Mouse (Mus musculus) bone marrow, adult 2 months (tissue): ENCODE measurements around the gene Foxo6. TPM values are rescaled to one million over a fixed set of nuclear protein-coding genes. Genes with fewer than 3 reads are reported as not detected.

Source experiments
- H3K27ac ChIP-seq: fragments of 200-500 bp; 2 replicates; pipeline ENCODE4 v1.5.1; 2012; ENCODE audit warnings: low read depth, mild to moderate bottlenecking, control low read depth, inconsistent platforms, low read length; ENCODE audit not compliant: control insufficient read depth, poor library complexity, insufficient read depth
- H3K4me1 ChIP-seq: fragments of 200-500 bp; 2 replicates; pipeline ENCODE4 v1.6.1; 2011; ENCODE audit warnings: low read length; ENCODE audit not compliant: control insufficient read depth, insufficient read depth
- H3K4me3 ChIP-seq: fragments of 200-500 bp; replicated peaks from 2 replicates; pipeline ENCODE3; 2011; ENCODE audit warnings: mild to moderate bottlenecking, low read depth, low read length, control low read depth; ENCODE audit not compliant: control insufficient read depth
- CTCF ChIP-seq: fragments of 200-500 bp; IDR thresholded peaks from 2 replicates; pipeline ENCODE4 v1.5.1; 2011; ENCODE audit warnings: low read length, control low read depth; ENCODE audit not compliant: control insufficient read depth, insufficient read depth
- POLR2A ChIP-seq: fragments of 200-500 bp; IDR thresholded peaks from 2 replicates; pipeline ENCODE4 v1.6.1; 2011; ENCODE audit warnings: low read depth, mild to moderate bottlenecking, control low read depth, low read length, borderline replicate concordance; ENCODE audit not compliant: control insufficient read depth
- WGBS: fragments of 180-500 bp; shearing (Covaris S2); methylation state at CpG from one replicate; pipeline ENCODE4 v1.1.7; 2018; 5-methylcytosine and 5-hydroxymethylcytosine counted together
- polyA plus RNA-seq: library from polyadenylated mRNA; stranded (reverse); fragments of >200 nt; gene quantifications from 2 replicates; pipeline ENCODE4 v1.2.4, GENCODE M21; 2011; ENCODE audit warnings: low replicate concordance; ENCODE audit not compliant: missing spikeins, insufficient read depth, insufficient read length

Gene Foxo6
- polyA plus RNA-seq, 1 experiment: not detected

- TF ChIP-seq POLR2A: no peak
- TF ChIP-seq CTCF: no peak
- H3K4me3 ChIP-seq: no peak overlapping the region
- 1% methylated on average over 47 of the region's 47 CpGs for WGBS
- no peaks in the 10 kb centered on the region for H3K4me1 ChIP-seq
- H3K27ac ChIP-seq: no peak overlapping the region; the same call in 1 of the 2 replicates
These were observed 4.5 kb downstream of the Foxo6 start for GRCm38 (mm10) chr4:120282568-120283091.

DNA sequence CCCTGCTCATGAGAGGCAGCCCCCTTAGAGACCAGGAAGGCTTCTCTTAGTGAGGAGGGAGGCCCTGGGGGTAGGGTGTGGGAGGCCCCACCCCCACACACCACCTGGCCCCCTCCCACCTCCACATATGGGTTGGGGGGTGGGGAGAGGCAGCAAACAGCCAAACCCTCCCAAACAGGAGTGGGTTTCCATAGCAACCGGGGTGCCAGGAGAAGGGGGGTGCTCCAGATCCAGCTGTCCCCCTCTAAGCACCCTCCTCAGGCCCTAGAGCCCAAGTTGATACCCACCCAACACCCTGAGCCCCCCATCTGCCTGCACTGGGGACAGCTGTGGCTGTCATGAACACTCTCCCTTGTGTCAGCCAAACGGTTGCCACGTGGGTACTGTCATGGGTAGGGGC, 6.1 kb downstream of the Foxo6 start:
- WGBS: 75% methylated on average over 3 of the region's 3 CpGs
- Histone ChIP-seq H3K27ac (no peak overlapping the region), H3K4me1 (no peaks in the 10 kb centered on the region), H3K4me3 (no peak overlapping the region)
- TF ChIP-seq POLR2A: no peak
- TF ChIP-seq CTCF: no peak

DNA sequence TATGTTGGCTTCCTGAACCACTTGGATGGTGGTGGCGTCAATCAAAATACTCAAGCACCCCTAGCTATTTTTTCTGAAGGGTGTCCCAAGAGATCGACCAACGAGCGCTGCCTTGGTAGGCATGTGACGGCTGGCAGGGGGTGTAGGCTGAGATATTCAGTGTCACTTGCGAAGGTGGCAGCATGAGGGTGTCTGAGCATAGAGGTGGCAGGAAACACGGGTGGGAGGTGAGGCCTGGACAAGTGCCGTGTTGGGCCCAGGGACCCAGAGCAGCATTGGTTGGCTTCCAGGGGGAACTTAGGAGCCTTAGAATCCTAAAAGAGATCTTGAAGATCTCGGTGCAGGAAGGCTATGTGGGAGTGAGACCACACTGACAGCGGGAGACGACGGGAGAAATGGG, 6.7 kb downstream of the Foxo6 start:
- Histone ChIP-seq H3K4me3 (no peak overlapping the region), H3K27ac (no peak overlapping the region), H3K4me1 (no peaks in the 10 kb centered on the region)
- TF ChIP-seq POLR2A (no peak), CTCF (no peak)
- WGBS: 84% methylated on average over 12 of the region's 12 CpGs

DNA sequence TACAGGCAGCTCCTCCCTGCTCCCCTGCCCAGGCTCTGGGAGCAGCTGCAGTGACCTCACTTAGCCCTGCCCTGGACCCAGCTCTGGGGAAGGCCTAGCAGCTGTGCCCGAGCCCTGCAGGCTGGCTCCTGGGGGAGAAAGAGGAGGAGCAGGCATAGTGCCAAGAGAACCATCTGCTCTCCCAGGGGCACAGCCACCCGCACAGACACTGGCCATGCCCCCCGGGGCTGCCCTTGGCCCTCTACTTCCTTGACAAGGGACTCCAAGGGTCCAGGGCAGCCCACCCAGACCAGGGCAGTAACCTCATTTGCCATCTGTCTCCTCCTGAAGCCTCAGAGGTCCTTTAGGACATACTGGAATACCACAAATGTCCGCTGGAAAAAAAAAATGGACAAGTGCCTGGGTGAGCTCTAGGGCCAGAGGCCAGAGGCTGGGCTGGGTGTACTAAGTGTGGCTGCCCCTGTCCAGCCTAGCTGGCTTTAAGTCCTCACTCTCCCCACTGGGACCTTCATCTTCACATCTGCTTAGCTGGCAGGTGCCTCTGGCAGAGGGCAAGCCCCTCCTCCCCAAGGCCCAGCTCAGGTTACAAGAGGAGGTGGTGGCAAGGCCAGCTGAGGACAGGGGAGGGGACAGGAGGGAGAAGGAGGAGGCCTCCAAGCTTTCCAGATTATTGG, 9.8 kb downstream of the Foxo6 start:
- Histone ChIP-seq H3K4me1 (no peaks in the 10 kb centered on the region), H3K4me3 (no peak overlapping the region), H3K27ac (no peak overlapping the region)
- TF ChIP-seq CTCF (no peak), POLR2A (no peak)
- 57% methylated on average over 4 of the region's 4 CpGs for WGBS

DNA sequence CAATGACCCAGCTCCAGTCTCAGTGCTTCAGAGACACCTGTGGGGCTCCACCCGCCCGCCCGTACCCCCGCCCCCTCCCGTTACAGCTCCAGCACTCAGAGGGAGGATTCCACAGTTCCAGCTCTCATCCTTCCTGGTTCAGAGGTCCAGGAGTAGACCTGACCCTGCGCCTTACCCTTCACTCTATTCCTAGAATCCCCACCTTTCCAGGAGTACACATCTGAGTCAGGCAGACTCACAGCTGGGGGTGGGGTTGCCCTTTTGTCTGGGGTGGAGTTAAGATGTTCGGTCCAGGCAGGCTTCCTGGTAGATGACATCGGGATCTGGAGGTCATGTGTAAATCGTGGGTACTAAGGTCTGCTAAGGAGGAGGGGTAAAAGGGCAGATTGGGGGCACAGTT, 11.7 kb downstream of the Foxo6 start:
- TF ChIP-seq CTCF (no peak), POLR2A (no peak)
- WGBS: 80% methylated on average over 9 of the region's 9 CpGs
- Histone ChIP-seq H3K27ac (no peak overlapping the region), H3K4me1 (no peaks in the 10 kb centered on the region), H3K4me3 (no peak overlapping the region)

GRCm38 (mm10) chr4:120273594-120273993, 13.6 kb downstream of the Foxo6 start:
- TF ChIP-seq POLR2A: no peak
- no peak for TF ChIP-seq CTCF
- Histone ChIP-seq H3K4me1 (no peaks in the 10 kb centered on the region), H3K27ac (no peak overlapping the region), H3K4me3 (no peak overlapping the region)
- 73% methylated on average over 7 of the region's 7 CpGs for WGBS

DNA sequence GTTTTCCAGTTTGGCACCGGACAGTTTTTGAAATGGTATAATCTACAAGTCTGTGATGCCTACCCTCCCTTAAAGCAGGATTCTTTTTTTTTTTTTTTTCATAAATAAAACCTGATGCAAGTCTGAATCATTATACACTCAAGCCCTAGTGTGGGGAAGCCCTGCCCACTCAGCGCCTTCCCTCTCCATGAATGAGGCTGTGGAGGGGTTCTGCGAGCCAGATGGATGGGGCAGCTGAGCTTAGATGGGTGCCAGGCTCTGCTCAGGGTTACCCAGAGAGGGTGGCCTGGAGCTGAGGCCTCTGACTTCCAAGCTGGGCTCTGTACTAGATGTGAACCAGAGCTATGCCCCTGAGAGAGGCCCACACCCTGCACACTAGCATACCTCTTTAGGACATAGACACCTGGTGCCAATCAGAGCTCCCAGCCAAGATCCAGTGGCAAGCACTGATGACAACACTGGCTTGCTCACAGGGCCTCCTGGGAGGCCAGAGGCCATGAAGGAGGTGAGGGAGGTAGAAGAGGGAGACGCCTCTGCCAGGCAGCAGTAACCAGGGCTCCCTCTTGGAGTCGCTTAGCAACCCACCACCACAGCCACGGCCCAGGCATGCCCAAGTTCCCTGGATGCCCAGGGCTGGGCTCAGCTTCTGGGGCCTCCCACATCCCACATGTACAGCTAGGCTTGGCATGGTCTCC, 15.1 kb downstream of the Foxo6 start:
- no peak for TF ChIP-seq CTCF
- no peak for TF ChIP-seq POLR2A
- Histone ChIP-seq H3K4me3 (no peak overlapping the region), H3K27ac (no peak overlapping the region), H3K4me1 (no peaks in the 10 kb centered on the region)
- 78% methylated on average over 6 of the region's 6 CpGs for WGBS

GRCm38 (mm10) chr4:120271208-120271607, 15.9 kb downstream of the Foxo6 start:
- WGBS: 73% methylated on average over 8 of the region's 8 CpGs
- Histone ChIP-seq H3K4me1 (no peaks in the 10 kb centered on the region), H3K27ac (no peak overlapping the region), H3K4me3 (no peak overlapping the region)
- no peak for TF ChIP-seq POLR2A
- no peak for TF ChIP-seq CTCF
